Mouse (Mus musculus): ENCODE data around the gene Itgb4.

DNA sequence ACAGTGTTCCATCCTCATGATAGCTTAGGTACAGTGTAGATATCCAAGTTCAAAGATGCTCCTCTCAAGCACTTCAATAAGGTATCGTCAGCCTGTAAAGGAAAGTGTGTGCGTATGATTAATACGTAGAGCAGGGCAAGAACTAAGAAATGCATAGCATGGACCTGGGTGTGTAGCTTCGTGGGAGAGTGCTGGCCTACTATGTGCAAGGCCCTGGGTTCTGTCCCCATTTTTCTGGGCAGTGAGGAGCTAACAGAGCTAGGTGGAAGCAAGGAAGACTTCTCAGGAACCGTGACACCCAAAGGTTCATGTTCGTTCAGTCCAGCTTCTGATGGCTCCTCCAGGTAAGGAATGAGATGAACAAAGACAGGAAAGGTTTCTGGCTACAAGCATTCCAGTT lies 70.7 kb downstream of the Itgb4 start:
- TF ChIP-seq CTCF (IDR thresholded peaks at IDR 0.05; ENCODE audit: borderline replicate concordance, insufficient read depth, low read depth, low read length): no peak
- no peak for TF ChIP-seq POLR2A (IDR thresholded peaks at IDR 0.05; ENCODE audit: borderline replicate concordance, insufficient read depth, low read length)

All from cerebellum, adult 2 months (tissue).